In genomic region chr9:81863181-81863887, GRCm38 (mm10) we compare ENCODE assay signal across 8 mouse cellular contexts. TPM values are rescaled to one million over a fixed set of nuclear protein-coding genes. Genes with fewer than 3 reads are reported as not detected.
DNase-seq lines count a peak whose midpoint lies in the region; TF ChIP-seq lines count a peak whose summit lies in the region.

Mei4 (plus strand) TSS chr9:81863670.

- no peak within 1 kb of the TSS for H3K27ac ChIP-seq in left cerebral cortex, adult 2 months

- intact Hi-C loops in left cerebral cortex, adult 2 months (cut with DNase I), result loop anchor here (5.0 kb wide), 1 partner anchor 231 kb away; the partner anchor contains the start of gene Htr1b

- TF ChIP-seq CTCF in left cerebral cortex, adult 2 months (IDR thresholded peaks at IDR 0.05), result peak; percentile 71

- H3K4me3 ChIP-seq in left cerebral cortex, adult 2 months, result peak within 1 kb of the TSS; percentile 53

- peak; percentile 38 for DNase-seq in T-cell, adult 2 months (ENCODE audit: low spot score)
- peak; percentile 86 for DNase-seq in cerebellum, postnatal 14 days
- peak; percentile 71 to 73 for DNase-seq in frontal cortex, postnatal 10 days (ENCODE audit: low spot score in 2 of 2)
- peak; percentile 30 for DNase-seq in hindlimb bud, embryonic 11.5 days (ENCODE audit: extremely low spot score, low read depth, low spot score)
- DNase-seq in left cerebral cortex, adult 2 months (ENCODE audit: extremely low spot score in 1 of 2, low spot score in 2 of 2), result peak; percentile 77 to 82
- peak; percentile 57 to 71 for DNase-seq in lung, postnatal 4 days
- DNase-seq in right cerebral cortex, adult 18-20 months, result peak; percentile 89
- DNase-seq in urinary bladder, adult 18-20 months (ENCODE audit: low spot score in 2 of 2), result peak; percentile 31 to 44

RNA-seq across cellular contexts. Expression of gene Mei4, which starts in this region (rescaled TPM):
- total RNA-seq in left cerebral cortex, adult 2 months (2021), result 1 to 10 TPM; 1.0 to 1.1 TPM

Comparison
In these comparisons a context has a peak if more than half of its experiments do, and no peak if none do; other contexts are left out.
1. DNase-seq: peak in every context shown above with its lines; median percentile 89 in right cerebral cortex, adult 18-20 months; 86 in cerebellum, postnatal 14 days; 80 in left cerebral cortex, adult 2 months; 72 in frontal cortex, postnatal 10 days; 64 in lung, postnatal 4 days; 38 in T-cell, adult 2 months; 38 in urinary bladder, adult 18-20 months; 30 in hindlimb bud, embryonic 11.5 days.